Mouse (Mus musculus): ENCODE results near the gene Trim14. TPM values are rescaled to one million over a fixed set of nuclear protein-coding genes. Genes with fewer than 3 reads are reported as not detected.
A peak's percentile ranks its signal among the peaks of the same experiment; 100 is the strongest.
"Not testable (repeated sequence)": the region's sequence is repeated elsewhere in the genome, so short reads cannot be mapped to it uniquely, and the experiment has no call there.

Trim14 gene
- 4.9 and 6.0 TPM in 2 replicates for polyA plus RNA-seq (2014; fragmentation: Nextera tagmentation; extraction: Ambion mirVana)

DNA sequence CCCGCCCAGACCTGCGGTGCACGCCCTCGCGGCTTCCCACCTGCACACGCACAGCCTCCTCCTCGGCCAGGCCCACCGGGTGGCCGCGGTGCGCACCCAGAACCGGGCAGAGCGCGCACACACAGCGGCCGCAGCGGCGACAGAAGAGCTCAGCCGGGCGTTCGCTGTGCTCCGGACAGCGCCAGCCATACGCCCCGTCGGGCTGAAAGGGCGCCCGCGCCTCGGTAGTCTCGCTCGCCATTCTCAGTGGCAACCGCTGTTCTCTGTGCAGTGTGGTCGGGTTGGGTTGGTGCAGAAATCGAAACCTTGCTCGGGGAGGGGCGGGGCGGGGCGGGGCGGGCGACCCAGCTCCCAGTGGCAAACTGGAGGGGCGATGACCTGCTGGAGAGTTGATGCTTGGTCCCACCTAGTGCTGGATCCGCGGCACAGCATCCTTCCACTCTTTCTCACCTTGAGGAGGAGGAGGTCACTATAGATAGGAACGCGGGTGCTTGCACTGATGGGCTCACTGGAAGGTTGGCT, at the start of gene Trim14:
TSS of gene Trim14 (minus strand) at position 302 of the 522 bp plus-strand sequence.
- no peak within 1 kb of the TSS for H3K27ac ChIP-seq (ENCODE audit: low read length)
- no peaks in the 10 kb centered on the region for H3K36me3 ChIP-seq (ENCODE audit: control insufficient read depth, insufficient read depth, low read length)
- peak within 1 kb of the TSS; percentile 48 for H3K4me2 ChIP-seq (replicated peaks; ENCODE audit: low read depth, low read length)
- H3K4me3 ChIP-seq (ENCODE audit: low read depth, low read length) = peak within 1 kb of the TSS; percentile 44
- peak; percentile 70 for ATAC-seq (ENCODE audit: insufficient number of reproducible peaks, insufficient read depth, low FRiP score, low read depth)
- WGBS = under 1% methylated on average over 46 of the region's 46 CpGs
- H3K9ac ChIP-seq (replicated peaks; ENCODE audit: low read depth, low read length) = no peak within 1 kb of the TSS; the same call in 1 of the 2 replicates
- peaks cover 16% of the 10 kb centered on the region; the same call in 1 of the 2 replicates for H3K27me3 ChIP-seq (ENCODE audit: control insufficient read depth, insufficient read depth, low read length)
- H3K9me3 ChIP-seq (ENCODE audit: control insufficient read depth, low read depth, low read length) = no peaks in the 10 kb centered on the region
- no peaks in the 10 kb centered on the region for H3K4me1 ChIP-seq (ENCODE audit: control insufficient read depth, insufficient read depth, low read length)

DNA sequence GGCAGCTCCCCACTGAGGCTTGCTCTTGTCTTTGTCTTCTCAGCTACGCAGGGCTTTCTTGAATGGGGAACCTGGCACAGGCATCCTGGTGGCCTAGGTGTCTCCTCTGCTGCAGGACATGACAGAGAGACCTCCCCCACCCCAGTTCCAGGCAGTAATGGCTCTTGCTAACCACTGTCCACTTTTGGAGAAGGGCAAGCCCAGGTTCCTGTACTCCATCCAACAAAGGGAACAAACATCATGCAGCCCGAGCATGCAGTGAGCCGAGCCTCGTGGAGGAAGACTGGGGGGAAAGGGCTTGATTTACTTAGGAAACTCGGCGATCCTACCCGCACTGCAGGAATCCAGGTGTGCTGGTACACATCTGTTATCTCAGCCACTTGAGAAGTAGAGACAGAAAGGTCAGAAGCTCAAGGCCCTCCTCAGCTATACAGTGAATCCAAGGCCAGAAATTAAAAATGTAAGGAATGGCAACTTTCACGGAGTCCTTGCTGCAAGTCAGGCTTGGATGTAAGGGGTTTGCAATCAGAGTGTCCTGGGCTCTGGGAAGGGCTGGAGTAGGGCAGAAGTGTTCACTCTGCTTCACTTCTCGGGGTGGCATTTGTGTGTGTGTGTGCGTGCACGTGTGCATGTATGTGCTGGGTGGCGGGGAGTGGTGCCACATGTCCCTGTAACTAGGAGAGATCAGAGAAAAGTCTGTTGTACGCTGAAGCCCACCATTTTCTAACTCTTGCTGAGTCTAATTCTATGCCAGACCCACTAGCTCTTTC, 49.3 kb upstream of the Trim14 start:
- no peak overlapping the region for H3K4me3 ChIP-seq (ENCODE audit: low read depth, low read length)
- ATAC-seq (ENCODE audit: insufficient number of reproducible peaks, insufficient read depth, low FRiP score, low read depth) = no peak
- no peaks in the 10 kb centered on the region for H3K27me3 ChIP-seq (ENCODE audit: control insufficient read depth, insufficient read depth, low read length)
- no peak overlapping the region for H3K27ac ChIP-seq (ENCODE audit: low read length)
- no peak overlapping the region for H3K4me2 ChIP-seq (replicated peaks; ENCODE audit: low read depth, low read length)
- WGBS = 70% methylated on average over 13 of the region's 13 CpGs
- H3K9ac ChIP-seq (replicated peaks; ENCODE audit: low read depth, low read length) = no peak overlapping the region
- H3K9me3 ChIP-seq (ENCODE audit: control insufficient read depth, low read depth, low read length) = no peaks in the 10 kb centered on the region
- H3K4me1 ChIP-seq (ENCODE audit: control insufficient read depth, insufficient read depth, low read length) = no peaks in the 10 kb centered on the region
- H3K36me3 ChIP-seq (ENCODE audit: control insufficient read depth, insufficient read depth, low read length) = no peaks in the 10 kb centered on the region

DNA sequence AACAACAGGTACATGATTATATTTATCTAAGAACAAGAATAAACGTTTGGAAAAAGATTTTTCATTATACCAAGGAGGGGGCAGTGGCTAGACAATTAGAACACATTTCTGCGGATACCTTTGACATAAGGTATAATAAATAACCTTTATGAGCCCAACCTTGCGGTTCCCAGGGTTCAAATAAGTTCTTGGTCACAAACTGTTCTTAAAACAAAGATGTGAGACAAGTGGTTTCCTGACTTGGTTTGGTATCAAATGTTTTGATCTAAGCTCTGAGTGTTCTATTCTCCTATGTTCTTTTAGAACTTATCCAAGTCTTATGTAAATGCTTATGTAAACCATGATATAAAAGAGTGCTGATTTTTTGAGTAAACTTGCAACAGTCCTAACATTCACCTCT, 48.6 kb upstream of the Trim14 start:
- not testable (repeated sequence) for ATAC-seq (ENCODE audit: insufficient number of reproducible peaks, insufficient read depth, low FRiP score, low read depth); H3K9ac ChIP-seq (replicated peaks; ENCODE audit: low read depth, low read length); H3K4me3 ChIP-seq (ENCODE audit: low read depth, low read length); H3K27ac ChIP-seq (ENCODE audit: low read length); H3K4me2 ChIP-seq (replicated peaks; ENCODE audit: low read depth, low read length); H3K4me1 ChIP-seq (ENCODE audit: control insufficient read depth, insufficient read depth, low read length); H3K27me3 ChIP-seq (ENCODE audit: control insufficient read depth, insufficient read depth, low read length); H3K9me3 ChIP-seq (ENCODE audit: control insufficient read depth, low read depth, low read length); H3K36me3 ChIP-seq (ENCODE audit: control insufficient read depth, insufficient read depth, low read length)
- 34% methylated on average over 3 of the region's 3 CpGs for WGBS

DNA sequence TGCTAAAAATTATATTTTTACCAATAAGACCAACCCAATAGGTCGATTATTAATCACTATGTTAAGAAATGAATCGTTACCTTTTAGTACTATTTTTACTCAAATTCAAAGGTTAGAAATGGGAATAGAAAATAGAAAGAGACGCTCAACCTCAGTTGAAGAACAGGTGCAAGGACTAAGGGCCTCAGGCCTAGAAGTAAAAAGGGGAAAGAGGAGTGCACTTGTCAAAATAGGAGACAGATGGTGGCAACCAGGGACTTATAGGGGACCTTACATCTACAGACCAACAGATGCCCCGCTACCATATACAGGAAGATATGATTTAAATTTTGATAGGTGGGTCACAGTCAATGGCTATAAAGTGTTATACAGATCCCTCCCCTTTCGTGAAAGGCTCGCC, 48.1 kb upstream of the Trim14 start:
- not testable (repeated sequence) for H3K36me3 ChIP-seq (ENCODE audit: control insufficient read depth, insufficient read depth, low read length); H3K4me3 ChIP-seq (ENCODE audit: low read depth, low read length); H3K9me3 ChIP-seq (ENCODE audit: control insufficient read depth, low read depth, low read length); ATAC-seq (ENCODE audit: insufficient number of reproducible peaks, insufficient read depth, low FRiP score, low read depth); H3K27me3 ChIP-seq (ENCODE audit: control insufficient read depth, insufficient read depth, low read length); H3K4me2 ChIP-seq (replicated peaks; ENCODE audit: low read depth, low read length); H3K9ac ChIP-seq (replicated peaks; ENCODE audit: low read depth, low read length); H3K4me1 ChIP-seq (ENCODE audit: control insufficient read depth, insufficient read depth, low read length); H3K27ac ChIP-seq (ENCODE audit: low read length)
- WGBS = 73% methylated on average over 2 of the region's 6 CpGs

DNA sequence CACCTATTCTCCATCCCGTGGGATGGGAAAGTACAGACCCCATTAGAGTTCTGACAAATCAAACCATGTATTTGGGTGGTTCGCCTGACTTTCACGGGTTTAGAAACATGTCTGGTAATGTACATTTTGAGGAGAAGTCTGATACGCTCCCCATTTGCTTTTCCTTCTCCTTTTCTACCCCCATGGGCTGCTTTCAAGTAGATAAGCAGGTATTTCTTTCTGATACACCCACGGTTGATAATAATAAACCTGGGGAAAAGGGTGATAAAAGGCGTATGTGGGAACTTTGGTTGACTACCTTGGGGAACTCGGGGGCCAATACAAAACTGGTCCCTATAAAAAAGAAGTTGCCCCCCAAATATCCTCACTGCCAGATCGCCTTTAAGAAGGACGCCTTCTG, 46.1 kb upstream of the Trim14 start:
- H3K4me3 ChIP-seq (ENCODE audit: low read depth, low read length); ATAC-seq (ENCODE audit: insufficient number of reproducible peaks, insufficient read depth, low FRiP score, low read depth); H3K9me3 ChIP-seq (ENCODE audit: control insufficient read depth, low read depth, low read length); H3K4me1 ChIP-seq (ENCODE audit: control insufficient read depth, insufficient read depth, low read length); H3K4me2 ChIP-seq (replicated peaks; ENCODE audit: low read depth, low read length); H3K27me3 ChIP-seq (ENCODE audit: control insufficient read depth, insufficient read depth, low read length); H3K9ac ChIP-seq (replicated peaks; ENCODE audit: low read depth, low read length); H3K36me3 ChIP-seq (ENCODE audit: control insufficient read depth, insufficient read depth, low read length); H3K27ac ChIP-seq (ENCODE audit: low read length): not testable (repeated sequence)
- 88% methylated on average over 9 of the region's 9 CpGs for WGBS

DNA sequence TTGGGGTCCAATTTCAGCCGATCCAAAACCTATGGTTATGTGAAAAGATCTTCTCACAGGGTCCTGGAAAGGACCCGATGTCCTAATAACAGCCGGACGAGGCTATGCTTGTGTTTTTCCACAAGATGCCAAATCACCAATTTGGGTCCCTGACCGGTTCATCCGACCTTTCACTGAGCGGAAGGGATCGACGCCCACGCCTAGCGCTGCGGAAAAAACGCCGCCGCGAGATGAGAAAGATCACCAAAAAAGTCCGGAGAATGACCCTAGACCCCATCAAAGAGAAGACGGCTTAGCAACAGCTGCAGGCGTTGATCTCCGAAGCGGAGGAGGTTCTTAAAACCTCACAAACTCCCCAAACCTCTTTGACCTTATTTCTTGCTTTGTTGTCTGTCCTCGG, 45.6 kb upstream of the Trim14 start:
- H3K4me3 ChIP-seq (ENCODE audit: low read depth, low read length); H3K36me3 ChIP-seq (ENCODE audit: control insufficient read depth, insufficient read depth, low read length); H3K9ac ChIP-seq (replicated peaks; ENCODE audit: low read depth, low read length); H3K27ac ChIP-seq (ENCODE audit: low read length); ATAC-seq (ENCODE audit: insufficient number of reproducible peaks, insufficient read depth, low FRiP score, low read depth); H3K27me3 ChIP-seq (ENCODE audit: control insufficient read depth, insufficient read depth, low read length); H3K4me2 ChIP-seq (replicated peaks; ENCODE audit: low read depth, low read length); H3K4me1 ChIP-seq (ENCODE audit: control insufficient read depth, insufficient read depth, low read length); H3K9me3 ChIP-seq (ENCODE audit: control insufficient read depth, low read depth, low read length): not testable (repeated sequence)
- WGBS = 94% methylated on average over 22 of the region's 22 CpGs

DNA sequence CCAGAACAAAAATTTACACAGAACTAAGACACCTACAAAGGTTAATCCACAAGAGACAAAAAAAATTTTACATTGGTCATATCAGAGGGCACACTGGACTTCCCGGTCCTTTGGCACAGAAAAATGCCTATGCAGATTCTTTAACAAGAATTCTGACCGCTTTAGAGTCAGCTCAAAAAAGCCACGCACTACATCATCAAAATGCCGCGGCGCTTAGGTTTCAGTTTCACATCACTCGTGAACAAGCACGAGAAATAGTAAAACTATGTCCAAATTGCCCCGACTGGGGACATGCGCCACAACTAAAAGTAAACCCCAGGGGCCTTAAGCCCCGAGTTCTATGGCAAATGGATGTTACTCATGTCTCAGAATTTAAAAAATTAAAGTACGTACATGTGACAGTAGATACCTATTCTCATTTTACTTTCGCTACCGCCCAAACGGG, 44.9 kb upstream of the Trim14 start:
- not testable (repeated sequence) for H3K9me3 ChIP-seq (ENCODE audit: control insufficient read depth, low read depth, low read length); H3K4me2 ChIP-seq (replicated peaks; ENCODE audit: low read depth, low read length); H3K4me1 ChIP-seq (ENCODE audit: control insufficient read depth, insufficient read depth, low read length); H3K27ac ChIP-seq (ENCODE audit: low read length); H3K36me3 ChIP-seq (ENCODE audit: control insufficient read depth, insufficient read depth, low read length); H3K9ac ChIP-seq (replicated peaks; ENCODE audit: low read depth, low read length); H3K4me3 ChIP-seq (ENCODE audit: low read depth, low read length); ATAC-seq (ENCODE audit: insufficient number of reproducible peaks, insufficient read depth, low FRiP score, low read depth); H3K27me3 ChIP-seq (ENCODE audit: control insufficient read depth, insufficient read depth, low read length)
- 92% methylated on average over 15 of the region's 15 CpGs for WGBS

DNA sequence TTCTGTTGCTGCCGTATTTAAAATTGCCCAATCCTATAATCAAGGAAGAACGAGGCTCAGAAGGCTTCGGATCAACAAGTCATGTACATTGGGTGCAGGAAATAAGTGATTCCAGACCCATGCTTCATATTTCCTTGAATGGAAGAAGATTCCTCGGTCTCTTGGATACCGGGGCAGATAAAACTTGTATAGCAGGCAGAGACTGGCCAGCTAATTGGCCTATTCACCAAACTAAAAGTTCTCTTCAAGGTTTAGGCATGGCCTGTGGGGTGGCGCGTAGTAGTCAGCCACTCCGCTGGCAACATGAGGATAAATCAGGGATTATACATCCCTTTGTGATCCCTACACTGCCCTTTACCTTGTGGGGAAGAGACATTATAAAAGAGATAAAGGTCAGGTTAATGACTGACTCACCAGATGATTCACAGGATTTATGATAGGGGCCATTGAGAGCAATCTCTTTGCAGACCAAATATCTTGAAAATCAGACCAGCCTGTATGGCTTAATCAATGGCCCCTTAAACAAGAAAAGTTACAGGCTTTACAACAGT, 42.9 kb upstream of the Trim14 start:
- H3K4me2 ChIP-seq (replicated peaks; ENCODE audit: low read depth, low read length); H3K36me3 ChIP-seq (ENCODE audit: control insufficient read depth, insufficient read depth, low read length); H3K27ac ChIP-seq (ENCODE audit: low read length); H3K9me3 ChIP-seq (ENCODE audit: control insufficient read depth, low read depth, low read length); H3K27me3 ChIP-seq (ENCODE audit: control insufficient read depth, insufficient read depth, low read length); H3K4me1 ChIP-seq (ENCODE audit: control insufficient read depth, insufficient read depth, low read length); ATAC-seq (ENCODE audit: insufficient number of reproducible peaks, insufficient read depth, low FRiP score, low read depth); H3K9ac ChIP-seq (replicated peaks; ENCODE audit: low read depth, low read length); H3K4me3 ChIP-seq (ENCODE audit: low read depth, low read length): not testable (repeated sequence)
- WGBS = 92% methylated on average over 8 of the region's 8 CpGs

Measured in stomach, embryonic 14.5 days (tissue).